Mouse (Mus musculus): ENCODE measurements around the gene Wasf3.
A peak's percentile ranks its signal among the peaks of the same experiment; 100 is the strongest.
"Not testable (repeated sequence)": the region's sequence is repeated elsewhere in the genome, so short reads cannot be mapped to it uniquely, and the experiment has no call there.

The Wasf3 gene

DNA sequence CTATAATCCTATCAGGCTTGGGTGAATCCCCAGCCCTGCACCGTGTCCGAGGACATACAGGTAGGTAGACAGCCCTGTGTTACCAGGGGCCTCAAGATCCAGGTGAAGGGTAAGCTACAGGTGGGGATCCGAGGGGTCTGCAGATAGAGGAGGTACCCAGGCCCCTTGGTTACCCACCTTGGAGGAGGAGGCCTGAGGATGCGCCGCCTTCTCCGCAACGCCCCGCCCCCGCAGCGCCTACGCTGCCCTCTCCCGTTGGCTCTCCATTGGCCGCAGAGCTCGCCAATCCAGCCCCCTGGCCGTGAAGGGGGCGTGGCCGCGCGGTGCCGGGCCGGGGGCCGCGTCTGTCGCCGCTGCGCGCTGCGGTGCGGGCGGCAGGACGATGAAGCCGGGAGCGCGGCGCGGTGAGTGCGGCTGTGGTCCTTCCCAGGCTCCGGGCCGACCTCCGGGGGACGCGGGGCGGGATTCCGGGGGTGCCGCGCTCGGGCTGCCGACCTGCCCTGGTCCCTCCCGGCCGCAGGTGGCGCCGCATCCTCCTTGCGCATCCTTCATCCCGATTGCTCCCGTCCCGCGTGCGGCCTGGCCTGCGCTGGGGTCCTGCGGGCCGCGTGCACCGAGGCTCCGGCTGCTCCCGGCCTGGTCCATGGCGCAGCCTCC is at the start of gene Wasf3:
TSS of gene Wasf3 (plus strand) at position 51 of the 657 bp plus-strand sequence.
- no peak for DNase-seq

DNA sequence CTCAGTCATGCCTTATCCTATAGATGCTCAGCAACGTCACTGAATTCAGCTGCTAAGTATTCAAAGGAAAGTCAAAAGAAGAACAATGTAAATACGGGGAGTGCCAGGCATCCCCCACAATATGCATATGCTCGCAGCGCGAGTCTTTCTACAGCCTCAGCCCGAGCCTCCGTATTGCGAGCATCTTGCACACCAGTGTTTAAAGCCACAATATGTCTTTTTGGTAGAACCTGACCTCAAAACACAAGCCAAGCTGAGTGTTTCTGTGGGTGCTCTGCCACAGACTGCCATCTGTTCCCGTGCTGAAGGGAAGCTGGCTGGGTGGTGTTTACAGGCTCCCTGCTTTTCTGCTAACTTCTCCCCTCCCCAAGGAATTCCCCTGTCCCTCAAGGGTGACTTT is 46.7 kb upstream of the Wasf3 start:
- DNase-seq: no peak

DNA sequence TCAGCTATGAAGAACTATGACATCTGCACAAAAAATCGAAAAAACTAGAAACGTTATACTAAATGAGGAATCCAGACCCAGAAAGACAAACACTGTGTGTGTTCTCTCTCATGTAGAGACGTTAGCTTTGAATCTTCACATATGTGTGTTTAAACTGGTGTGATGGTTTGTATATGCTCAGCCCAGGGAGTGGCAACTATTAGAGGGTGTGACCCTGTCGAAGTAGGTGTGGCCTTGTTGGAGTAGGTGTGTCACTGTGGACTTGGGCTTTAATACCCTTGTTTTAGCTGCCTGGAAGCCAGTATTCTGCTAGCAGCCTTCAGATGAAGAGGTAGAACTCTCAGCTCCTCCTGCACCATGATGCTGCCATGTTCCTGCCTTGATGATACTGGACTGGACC is 44.7 kb upstream of the Wasf3 start:
- DNase-seq: no peak

DNA sequence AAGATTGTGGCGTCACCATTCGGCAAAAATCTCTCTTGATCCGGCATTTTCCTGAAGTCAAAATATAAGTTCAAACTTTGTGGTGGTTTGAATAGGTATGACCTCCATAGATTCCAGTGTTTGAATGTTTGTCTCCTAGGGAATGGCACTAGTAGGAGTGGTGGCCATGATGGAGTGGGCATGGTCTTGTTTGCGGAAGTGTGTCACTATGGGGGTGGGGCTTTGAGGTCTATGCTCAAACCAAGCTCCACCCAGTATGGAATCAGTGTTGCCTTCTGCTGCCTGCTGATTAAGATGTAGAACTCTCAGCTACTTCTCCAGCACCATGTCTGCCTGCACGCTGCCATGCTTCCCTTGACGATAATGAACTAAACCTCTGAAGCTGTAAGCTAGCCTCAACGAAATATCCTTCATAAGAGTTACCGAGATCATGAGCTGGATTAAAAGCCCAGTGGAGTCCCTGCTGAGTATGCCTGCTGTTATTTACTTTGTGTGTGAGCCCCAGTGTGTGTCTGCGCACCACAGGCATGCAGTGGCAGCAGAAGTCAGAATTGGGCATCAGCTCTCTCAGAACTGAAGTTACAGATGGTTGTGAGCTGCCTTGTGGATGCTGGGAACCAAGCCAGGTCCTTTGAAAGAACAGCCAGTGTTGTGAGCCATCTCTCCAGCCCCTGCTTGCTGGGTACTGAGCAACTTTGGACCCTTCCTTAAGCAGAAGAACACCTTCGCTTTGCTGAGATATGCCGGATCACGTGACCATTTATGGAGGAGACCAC is 39.7 kb upstream of the Wasf3 start:
- no peak for DNase-seq

DNA sequence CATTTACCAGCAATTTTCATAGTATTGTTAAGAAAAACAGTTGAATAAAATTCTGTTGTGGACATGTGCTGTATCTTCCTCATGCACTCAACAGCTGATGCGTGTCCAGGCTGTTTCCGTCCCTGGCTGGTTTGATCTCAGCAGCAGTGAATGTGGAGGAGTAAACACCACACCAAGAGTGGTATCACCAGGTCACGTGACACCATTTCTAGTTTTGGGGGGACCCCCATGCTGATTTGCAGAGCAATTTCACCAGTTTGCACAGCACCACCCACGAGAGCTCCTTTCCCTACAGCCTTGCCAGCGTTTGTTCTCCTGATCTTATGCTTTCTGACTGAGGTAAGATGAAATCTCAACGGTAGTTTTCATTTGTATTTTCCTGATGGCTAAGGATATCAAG is 37.7 kb upstream of the Wasf3 start:
- DNase-seq: no peak

DNA sequence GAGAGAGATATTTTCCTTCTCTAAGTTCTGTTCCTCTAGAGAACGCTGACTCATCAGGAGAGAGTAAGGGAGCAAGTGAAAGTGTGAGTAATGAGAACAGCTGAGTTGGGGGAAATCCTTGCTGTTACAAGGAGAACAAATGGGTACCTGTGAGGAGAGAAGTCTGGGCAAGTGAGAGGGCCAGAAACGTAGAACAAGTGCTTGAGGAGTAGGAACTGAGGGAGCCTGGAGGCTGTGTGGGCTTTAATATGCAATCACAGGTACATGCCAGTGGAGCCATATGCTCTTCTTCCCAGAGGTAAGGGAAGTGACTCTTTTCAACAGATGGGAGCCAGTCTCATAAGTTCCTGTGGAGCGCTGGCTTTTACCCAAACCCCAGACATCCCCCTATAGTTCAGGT is 35.6 kb upstream of the Wasf3 start:
- no peak for DNase-seq

DNA sequence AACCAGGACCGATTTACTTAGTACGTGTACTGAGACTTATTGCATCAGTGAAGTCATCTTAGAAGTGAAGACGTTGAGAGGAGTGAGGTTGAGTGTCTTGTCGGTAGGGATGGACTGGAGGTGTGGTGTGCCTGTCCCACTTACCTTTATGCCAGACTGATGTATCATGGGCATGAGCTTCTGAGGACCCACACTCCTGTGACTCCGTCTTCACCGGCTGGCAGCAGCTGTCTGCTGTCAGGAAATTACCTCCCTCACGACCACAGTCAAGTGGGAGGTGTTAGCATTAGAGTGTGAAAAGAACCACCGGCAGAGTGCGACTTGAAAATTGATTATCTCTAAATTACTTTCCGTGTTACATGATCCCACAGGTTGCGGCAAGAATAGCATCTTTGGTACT is 34.0 kb upstream of the Wasf3 start:
- DNase-seq: no peak

DNA sequence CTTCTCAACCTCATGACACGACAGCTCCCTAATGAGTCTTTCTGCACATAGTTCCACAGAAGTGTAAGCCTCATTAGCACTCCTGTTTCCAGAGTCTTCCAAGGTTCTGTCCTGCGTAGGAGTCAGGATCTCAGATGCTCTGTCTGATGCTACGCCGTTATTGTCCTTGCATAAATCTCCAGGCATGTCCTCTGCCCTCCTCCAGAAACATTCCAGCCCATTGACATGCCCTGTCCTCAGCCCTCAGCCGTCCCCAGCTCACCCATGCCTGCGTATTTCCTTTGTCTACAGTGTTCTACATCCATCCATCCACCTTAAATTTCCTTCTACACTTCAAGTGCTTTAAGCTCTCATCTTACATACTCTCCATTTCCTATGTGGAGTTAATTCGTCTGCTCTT is 32.8 kb upstream of the Wasf3 start:
- DNase-seq: no peak

DNA sequence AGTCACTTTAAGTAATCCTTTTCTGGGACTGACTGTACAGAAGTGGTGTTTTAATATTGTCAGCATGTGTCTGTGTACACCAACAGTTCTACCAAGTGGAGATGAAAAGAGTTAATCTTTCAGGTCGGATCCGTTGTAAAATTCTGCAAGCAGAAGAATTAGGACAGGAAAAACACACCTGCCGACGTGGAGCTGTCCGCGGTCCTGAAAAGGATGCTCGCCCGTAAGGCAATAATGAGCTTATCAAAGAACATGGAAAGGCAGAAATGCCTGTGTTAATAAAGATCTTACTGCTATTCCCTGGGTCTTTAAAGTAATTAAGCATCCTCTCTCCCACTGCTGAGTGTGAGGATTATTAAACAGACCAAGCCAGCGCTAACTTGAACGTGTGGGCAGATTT is 24.4 kb upstream of the Wasf3 start:
- no peak for DNase-seq

DNA sequence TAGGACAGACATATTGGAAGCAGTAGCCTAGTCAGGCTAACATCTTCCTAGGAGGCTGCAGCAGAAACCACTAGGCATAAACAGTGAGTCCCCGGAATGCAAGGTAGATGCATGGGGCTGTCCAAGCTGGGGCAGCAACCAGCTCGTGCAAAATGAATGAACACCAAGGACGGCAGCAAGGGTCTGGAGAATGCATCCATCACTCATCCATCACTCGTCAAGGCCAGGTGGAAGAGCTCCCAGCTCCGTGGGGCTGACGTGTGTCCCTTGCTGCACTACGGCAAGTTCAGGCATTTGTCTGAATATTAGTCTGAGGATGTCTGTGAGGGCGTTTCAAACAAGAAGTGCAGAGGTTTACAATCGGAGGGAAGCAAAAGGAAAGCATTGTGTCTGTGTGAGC is 22.1 kb upstream of the Wasf3 start:
- DNase-seq: no peak

DNA sequence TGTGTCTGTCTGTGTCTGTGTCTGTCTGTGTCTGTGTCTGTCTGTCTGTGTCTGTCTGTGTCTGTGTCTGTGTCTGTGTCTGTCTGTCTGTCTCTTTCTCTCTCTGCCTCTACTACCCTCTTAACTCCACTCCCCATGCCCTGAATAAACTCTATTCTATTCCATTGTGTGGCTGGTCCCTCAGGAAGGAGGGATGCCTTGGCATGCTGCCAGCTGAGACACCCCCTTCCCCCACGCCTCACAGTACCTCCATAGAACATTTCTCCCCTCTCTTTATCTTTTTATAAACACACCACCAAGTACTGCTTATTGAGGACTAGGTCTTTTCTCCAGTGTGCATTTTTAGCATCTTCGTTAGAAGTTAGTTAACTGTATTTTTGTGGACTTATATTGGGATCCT is 16.4 kb upstream of the Wasf3 start:
- DNase-seq: no peak

DNA sequence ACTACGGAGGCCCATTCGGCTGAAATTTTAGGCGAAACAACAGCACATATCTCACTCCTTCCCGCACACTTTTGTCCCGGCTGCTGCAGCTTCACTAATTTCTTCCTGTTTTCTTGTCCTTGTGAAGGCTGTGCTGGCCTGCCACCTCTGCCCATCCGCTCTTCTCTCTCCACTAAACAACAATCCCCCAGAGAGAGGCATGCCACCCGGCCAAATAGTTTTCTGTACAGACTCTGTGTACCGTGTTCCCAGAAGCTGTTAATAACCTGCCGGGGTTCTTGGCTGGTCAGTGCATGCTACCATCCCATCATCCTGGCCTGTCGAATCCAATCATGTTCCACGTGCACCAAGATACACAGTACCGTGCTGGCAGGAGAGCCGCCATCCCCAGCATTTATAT is 15.8 kb upstream of the Wasf3 start:
- no peak for DNase-seq

DNA sequence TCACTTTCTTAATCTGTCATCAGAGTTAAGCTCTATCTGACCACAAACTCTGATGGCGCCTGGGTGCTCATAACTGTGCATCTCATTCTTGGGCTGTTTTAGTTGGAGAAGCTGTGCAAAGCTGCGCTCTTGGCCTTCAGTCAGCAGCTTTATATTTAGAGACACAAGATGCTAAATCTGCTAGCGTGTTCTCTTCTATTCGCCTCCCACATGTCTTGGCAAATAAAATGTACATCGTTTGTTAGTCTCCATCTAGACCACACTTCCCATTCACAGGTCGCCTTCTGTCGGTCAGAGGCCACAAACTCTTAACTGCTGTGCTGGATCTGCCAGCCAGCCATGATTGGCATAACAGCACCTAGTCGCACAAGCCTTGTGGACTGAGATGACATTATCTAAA is 14.0 kb upstream of the Wasf3 start:
- DNase-seq: no peak

DNA sequence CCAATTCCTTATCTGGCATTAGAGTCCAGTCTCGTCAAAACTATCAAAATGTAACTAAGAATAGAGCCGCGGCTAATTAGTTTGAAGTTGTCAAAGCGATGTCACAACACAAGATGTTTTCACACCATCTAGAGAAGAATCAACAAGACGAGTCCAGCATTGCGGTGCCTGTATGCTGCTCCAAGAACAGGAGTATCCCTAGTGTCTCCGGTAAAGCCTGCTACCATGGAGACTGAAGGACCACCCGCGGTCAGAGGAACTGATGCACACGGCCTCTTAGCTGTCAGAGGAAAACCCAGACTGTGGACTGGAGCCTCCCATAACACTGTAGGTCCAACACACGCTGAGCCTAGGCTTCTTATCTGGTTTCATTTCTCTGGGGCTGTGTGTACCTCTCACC is 11.5 kb upstream of the Wasf3 start:
- DNase-seq: no peak

DNA sequence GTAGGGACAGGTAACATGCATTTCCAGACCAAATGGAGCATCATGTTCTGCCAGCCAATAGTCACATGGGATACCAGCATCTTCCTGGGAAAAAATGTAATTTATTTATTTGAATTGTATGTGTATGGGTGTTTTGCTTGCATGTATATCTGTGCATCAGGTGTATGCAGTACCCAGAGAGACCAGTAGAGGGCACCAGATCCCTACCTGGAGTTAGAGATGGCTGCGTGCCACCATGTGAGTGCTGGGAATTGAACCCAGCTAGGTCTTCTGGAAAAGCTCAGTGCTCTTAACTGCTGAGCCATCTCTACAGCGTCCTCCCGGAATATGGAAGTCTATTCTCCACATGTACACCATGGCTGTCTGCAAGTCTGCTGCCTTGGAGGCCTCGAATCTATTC is 8.2 kb upstream of the Wasf3 start:
- peak; percentile 10 for DNase-seq

DNA sequence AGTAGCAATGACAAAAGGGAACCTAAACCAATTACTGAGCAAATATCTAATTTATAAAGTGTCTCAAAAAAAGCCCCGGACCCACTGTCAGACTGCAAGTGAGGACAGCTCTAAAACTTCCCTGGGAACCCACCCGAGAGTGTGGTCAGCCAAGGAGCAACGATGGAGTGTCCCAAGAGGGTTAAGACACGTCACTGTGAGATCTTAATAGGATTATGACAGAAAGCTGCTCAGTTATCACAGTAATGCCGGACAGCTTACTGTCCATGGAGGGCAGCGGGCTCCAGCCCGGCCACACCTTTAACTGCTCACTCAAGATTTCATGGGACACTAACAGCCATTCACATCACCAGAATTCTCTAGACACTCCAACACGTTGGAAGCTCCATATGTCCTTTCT is 4.7 kb upstream of the Wasf3 start:
- no peak for DNase-seq

DNA sequence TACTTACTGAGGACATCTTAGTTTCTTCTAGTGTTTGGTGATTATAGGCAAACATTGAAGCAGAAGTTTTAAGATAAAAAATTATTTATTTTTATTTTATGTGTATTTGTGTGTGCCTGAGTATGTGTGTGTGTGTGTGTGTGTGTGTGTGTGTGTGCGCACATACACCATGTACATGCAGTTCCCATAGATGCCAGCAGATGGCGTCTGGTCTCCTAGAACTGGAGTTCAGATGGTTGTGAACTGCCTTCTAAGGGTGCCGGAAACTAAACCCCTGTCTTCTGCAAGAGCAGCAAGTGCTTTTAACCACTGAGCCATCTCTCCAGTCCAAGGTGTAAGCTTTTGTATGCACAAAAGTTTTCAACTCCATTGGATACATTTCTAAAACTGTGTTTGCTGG is 2.5 kb upstream of the Wasf3 start:
- no peak for DNase-seq

DNA sequence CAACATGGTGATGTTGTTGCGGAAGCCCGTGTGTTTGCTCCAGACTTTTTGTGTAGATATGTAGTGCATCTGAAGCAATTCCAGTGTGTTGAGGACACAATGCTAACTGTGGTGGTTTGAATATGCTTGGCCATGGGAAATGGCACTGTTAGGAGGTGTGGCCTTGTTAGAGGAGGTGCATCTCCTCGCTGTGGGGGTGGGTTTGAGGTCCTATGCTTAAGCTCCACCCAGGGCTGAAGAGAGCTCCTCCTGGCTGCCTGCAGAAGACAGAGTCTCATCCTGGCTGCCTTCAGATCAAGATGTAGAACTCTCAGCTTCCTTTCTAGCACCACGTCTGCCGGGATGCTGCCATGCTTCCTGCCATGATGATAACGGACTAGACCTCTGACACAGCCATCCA is 1.4 kb upstream of the Wasf3 start:
- no peak for DNase-seq

DNA sequence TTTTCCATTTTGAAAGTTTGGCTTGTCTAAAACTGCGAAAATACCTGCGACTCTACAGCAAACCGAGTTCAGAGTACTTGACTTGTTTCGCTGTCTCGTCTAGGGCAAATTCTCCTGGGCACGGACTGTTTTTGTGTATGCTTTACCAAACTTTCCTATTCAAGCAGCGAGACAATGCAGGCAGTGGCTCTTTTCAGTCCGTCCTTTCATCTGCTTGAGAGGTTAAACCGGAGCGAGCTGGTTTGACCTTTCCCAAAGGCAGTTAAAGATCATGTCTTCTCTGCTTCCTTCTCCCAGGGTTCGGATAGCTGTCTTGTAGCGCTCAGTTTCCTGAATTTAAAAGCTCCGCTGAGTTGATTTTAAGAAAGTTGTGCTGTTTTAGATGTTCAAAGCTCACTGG is 1.2 kb downstream of the Wasf3 start:
- DNase-seq: no peak

DNA sequence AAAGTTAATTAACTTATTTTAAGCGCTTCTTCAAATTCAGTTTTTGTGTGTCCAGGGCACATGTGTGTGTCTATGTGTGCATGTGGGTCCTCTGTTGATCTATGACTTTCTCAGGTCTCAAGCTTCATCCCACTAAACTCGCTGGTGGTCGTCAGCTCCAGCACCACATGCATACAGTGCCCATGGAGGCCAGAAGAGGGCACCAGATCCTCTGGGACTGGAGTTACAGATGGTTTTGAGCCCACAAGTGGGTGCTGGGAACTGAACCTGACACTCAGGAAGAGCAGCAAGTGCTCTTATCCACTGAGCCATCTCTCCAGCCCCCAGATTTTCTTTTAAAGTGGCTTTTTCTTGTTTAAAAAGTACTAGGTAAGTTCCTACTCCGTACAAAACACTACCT is 2.1 kb downstream of the Wasf3 start:
- DNase-seq: no peak

DNA sequence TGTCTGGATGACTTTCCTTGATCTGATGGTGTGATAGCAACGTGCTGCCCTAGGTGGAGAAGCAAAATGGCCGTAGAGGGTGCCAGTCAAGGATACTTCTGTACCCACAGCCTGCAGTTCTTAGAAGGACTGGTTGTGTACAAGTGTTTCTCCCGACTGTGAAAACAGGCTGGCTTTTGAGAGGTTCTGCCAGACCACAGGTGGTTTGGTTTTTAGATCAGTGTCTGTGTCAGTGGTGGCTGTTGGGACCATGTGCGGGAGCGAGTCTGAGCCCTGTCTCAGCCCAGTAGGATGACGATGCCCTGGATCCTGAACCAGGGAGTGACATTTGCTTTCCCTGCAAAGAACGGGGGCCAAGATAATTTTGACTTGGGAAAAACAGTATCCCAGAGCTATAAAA is 9.8 kb downstream of the Wasf3 start:
- no peak for DNase-seq

DNA sequence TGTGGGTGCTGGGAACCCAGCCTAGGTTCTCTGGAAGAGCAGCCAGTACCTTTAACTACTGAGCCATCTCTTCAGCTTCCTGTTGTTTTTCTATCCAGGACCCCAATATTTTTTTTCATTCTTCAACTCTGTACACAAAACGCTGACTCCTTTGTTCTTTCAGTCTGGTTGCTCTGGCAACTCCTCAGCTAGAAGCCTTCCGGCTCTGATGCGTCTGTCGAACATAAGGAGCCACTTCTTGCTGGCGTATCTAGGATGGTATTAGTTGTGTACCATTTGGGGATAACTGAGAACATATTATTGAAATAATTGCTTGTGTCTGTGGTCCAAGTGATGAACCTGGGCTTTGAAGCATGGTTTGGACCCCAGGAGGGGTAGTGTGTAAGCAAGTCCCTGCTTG is 12.5 kb downstream of the Wasf3 start:
- no peak for DNase-seq

DNA sequence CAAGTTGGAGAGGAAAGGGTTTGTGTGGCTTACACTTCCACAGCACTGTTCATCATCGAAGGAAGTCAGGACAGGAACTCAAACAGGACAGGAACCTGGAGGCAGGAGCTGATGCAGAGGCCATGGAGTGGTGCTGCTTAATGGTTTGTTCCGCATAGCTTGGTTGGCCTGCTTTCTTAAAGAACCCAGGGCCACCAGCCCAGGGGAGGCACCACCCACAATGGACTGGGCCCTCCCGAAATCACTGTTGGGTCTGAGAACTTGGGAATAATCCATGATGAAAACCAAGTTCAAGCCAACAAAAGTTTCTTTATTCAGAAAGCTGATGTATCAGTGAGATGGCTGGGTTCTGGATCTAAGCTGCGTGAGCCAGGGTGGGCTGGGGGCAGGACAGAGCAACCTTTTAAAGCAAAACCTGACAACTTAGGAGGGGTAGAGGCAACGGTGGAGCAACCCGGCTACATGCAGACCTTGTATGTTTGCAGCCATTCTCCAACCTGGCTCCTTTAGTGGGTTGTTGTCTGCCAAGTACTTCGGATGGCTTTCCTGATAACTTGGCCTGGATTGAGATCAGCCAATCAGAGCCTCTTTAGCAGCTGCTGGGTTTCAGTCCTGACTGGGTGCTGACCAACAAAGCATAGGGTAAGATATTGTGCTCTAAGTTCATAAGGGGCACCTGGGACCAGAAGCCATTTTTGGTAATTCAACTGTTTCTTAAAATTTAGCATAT is 13.8 kb downstream of the Wasf3 start:
- no peak for DNase-seq

DNA sequence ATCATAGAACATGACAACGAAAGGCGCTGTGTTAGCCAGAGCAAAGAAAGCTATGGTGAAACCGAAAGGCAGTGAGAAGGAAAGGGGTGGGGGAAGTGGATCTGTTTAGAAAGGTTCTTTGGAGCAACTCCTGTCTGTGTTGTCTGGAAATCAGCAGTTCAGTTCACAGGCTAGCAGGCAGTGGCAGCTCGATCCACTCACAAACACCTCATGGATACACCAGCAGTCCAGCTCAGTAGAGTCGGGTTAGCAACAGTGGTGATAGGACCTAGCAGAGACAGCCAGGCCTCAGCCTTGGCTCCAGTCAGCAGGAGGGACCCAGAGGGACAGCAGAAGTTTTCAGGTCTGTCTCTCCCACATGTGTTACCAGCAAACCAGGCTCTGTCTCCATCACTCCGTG is 16.2 kb downstream of the Wasf3 start:
- DNase-seq: not testable (repeated sequence)
